Mouse (Mus musculus) cerebellum, adult 8-10 months (tissue): ENCODE measurements around the gene Panx1.

Source experiments
- DNase-seq: peaks from one replicate; pipeline ENCODE4 v3.0.0; 2022

Panx1 gene

GRCm38 (mm10) chr9:14970211-14970610 is 75.1 kb downstream of the Panx1 start:
- DNase-seq: no peak

- no peak for DNase-seq
These were observed 77.7 kb downstream of the Panx1 start for GRCm38 (mm10) chr9:14967598-14967997.

- DNase-seq: no peak
These were observed 78.5 kb downstream of the Panx1 start for GRCm38 (mm10) chr9:14966787-14967186.

GRCm38 (mm10) chr9:14965368-14965767 is 79.9 kb downstream of the Panx1 start:
- no peak for DNase-seq

- DNase-seq: no peak
These were observed 82.5 kb downstream of the Panx1 start for GRCm38 (mm10) chr9:14962769-14963168.

- no peak for DNase-seq
These were observed 90.6 kb downstream of the Panx1 start for GRCm38 (mm10) chr9:14954659-14955058.
